Mouse (Mus musculus) common myeloid progenitor, adult 5-6 weeks (primary cell): ENCODE measurements around the gene Kcnh1. TPM values are rescaled to one million over a fixed set of nuclear protein-coding genes. Genes with fewer than 3 reads are reported as not detected.

Experiments used
- ATAC-seq: replicated peaks from 2 replicates; pipeline ENCODE4 v1.8.0; 2016; ENCODE audit warnings: low read depth, mild to moderate bottlenecking, moderate TSS enrichment, inconsistent platforms; ENCODE audit not compliant: poor library complexity, severe bottlenecking
- total RNA-seq: library from RNA; stranded (forward); fragments of 200-1000, 187-1606 nt; gene quantifications from 2 replicates; pipeline ENCODE4 v1.2.3, GENCODE M21; 2017

Gene Kcnh1
- total RNA-seq, 1 experiment from 2014 or later: not detected

DNA sequence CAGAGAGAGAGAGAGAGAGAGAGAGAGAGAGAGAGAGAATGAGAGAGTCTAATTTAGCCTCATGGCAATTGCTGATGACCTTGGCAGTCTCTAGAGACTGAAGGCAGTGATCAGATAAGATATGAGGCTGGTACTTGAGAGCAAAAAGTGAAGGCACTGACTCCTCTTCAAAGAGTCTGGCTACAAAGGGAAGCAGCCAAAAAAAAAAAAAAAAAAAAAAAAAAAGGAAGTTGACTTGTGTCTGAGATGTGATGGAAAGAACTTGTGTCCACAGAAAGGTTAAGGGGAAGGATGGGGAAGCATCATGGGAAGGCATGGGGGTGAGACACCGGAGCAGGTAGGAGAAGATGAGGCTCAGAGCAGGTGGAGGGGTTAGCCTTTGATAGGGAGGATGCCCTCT is 75.1 kb downstream of the Kcnh1 start:
- ATAC-seq: no peak

DNA sequence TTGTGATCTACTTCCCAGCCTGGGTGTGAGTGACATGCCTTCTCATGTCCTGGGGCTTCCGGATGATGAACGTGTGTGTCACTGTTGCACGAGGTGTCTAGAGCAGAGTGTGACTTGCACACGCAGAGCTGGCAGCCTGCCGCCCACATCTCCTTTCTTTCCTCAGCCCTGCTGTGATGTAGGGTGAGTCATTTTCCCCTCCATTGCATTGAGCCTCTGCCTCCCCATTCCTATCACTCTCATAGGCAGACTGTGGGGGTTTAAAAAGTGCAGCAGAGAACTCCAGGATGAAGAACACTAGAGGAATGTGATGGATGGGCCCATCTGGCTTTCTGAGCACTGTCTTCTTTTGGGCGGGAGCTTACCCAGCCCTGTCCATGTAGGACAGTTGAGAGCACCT is 76.4 kb downstream of the Kcnh1 start:
- no peak for ATAC-seq

DNA sequence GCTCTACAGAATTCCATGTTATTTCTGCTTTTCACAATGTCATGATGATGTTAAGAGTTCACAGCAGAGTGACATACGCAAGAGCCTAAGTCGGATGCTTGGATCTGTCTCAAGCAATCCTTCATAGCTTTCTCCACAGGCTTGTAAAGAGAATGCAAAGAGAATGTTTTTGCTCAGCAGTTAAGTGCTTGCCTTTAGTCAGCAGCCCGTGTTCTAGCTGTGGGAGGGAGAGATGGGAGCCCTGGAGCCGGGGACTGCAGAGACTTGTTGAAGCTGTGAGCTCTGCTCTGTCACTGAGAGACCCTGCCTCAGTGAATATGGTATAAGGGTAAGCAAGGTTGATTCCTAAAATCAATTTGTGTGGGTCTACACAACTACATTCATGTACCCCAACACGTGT is 78.3 kb downstream of the Kcnh1 start:
- no peak for ATAC-seq

DNA sequence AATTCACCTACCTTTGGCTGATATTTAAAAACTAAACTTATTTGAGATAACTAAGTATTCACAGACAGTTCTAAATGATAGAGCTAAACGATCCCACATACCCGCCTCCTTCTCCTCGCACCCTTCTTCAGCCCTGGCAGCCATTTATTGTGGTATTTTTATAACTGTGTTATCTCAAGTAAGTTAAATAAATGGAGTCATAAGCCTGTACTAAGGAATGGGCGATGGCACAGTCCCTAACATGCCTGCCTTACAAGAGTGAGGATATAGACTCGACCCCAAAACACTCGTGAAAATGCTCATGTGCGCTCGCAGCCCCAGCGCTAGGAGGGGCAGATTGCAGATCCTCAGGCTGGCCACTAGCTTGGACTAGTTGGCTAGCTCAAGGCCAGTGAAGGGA is 79.3 kb downstream of the Kcnh1 start:
- ATAC-seq: no peak

DNA sequence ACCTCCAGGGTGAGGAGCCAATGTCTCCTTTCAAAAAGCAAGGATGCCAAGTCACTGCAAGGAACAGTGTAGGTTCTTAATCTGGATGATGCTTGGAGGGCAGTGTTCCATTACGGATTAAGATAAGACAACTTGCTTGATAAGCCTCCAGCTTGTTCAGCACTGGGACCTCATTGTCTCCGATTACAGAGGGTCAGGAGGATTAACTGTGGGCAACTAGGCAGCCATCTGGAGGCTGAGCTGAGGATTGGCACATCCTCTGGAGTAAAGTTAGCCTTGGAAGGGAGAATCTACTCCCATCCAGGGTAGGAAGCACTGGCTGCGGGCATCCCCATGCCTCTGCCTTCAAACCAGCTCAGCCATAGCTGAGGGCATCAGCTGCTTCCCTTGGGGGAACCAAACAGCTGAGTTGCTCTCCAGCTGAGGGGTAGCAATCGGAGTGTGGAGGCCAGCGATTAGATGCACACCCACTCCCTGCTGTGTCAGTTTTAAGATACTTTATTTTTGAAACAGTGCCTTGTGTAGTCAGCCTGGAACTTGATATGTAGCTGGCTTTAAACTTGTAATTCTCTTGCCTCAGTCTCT is 87.3 kb downstream of the Kcnh1 start:
- no peak for ATAC-seq

DNA sequence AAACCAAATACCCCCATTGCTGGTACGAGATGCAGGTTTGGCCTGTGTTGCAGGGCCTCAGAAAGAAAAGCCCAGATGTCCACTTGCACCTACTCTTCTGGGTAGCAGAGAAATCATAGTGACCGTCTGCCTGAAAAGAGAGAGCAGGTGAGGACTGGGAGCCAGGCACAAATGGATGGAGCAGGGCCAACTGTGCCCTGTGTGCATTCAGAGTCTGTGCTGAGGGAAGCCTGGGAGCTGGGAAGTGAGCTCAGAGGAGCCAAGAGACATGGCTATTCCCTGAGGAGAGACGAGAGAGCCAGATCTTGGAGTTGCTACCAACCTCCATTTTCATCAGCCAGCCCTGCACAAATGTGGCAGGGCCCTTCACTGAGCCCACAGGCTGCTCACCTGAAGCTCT is 93.8 kb downstream of the Kcnh1 start:
- ATAC-seq: no peak

DNA sequence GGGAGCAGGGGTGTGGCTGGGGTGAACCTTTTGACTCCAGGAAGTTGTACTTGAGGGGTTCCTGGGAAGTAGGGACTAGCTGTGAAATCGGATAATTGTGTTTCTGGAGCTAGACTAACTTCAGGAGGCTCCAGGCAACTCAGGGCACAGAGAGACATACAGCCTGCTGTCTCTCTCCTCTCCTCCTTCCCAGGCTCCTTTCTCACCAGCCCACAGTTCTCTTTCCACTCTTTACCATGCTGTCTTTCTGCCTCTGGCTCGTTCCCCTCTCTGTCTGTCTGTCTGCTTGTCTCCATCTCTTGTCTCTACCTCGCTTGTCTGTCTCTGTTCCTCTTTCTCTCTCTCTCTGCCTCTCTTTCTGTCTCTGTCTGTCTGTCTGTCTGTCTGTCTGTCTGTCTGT is 94.4 kb downstream of the Kcnh1 start:
- no peak for ATAC-seq

DNA sequence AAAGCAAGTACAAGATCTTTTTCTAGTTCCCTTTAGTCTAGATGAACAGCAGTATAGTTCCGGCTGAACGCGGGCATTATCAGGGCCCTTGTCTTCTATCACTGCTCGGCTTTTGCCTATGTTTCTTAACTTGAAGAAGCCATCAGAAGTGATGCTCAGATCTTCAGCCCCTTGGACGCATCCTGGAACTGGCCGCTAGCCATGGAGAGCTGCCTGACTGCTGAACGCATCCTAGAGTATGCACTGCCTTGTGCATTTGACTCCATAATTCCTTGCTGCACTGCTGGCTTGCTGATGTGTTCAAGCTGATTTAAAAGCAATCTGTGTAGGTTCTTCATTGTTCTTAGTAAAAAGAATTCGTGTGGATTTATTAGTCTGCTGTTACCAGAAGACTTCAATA is 97.9 kb downstream of the Kcnh1 start:
- no peak for ATAC-seq

DNA sequence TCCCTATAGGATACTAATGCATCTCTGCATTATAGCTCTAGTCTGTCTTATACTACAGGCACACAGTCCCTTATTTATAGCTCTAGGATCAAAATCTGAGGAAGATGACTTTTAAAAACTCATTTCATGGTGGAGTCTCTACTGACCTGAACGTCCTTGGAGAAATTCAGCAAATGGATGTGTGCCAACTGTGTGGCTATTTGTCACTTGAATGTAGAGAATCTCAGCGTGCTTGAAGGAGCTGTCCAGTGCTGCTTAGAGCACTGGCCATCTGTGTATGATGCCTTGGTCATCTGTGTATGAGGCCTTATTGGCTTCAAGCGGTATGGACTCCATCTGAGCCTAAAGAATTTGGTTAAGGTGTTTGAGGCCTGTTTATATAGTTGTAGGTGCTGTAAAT is 100.7 kb downstream of the Kcnh1 start:
- no peak for ATAC-seq

DNA sequence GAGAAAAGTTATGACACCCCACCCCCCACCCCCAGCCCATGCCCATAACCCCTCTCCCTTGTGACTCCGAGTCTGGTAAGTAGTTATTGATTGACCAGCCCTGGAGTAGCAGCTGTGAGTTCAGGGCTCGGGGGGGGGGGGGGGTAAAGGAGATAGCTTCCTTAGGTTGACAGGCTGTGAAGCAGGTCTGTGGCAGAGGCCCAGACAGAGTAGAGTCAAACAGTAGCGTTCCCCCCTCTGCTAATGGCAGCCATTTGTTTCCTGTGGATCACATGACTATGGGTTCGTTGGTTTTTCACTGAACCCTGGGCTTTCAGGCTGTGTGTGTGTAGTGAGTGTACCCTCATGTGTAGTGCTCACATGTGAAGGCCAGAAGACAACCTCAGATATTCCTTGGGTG is 102.8 kb downstream of the Kcnh1 start:
- ATAC-seq: no peak

DNA sequence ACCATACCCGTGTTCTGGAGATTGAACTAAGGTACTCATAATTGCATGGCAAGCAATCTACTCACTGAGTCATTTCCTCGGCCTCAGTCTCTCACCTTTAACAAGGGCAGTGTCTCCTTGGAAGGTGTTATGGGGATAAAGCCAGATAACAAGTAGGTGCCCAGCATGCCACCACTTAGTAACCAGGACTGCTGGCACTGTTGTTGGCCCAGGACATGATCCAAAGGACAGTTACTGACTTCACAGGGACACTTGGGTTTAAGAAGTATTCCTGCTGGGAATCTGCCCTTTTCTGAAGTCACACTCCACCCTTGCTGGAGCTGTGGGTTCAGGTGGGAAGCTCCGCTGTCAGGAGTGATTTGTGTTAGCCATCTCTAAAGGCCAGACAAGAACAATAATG is 103.3 kb downstream of the Kcnh1 start:
- ATAC-seq: no peak

DNA sequence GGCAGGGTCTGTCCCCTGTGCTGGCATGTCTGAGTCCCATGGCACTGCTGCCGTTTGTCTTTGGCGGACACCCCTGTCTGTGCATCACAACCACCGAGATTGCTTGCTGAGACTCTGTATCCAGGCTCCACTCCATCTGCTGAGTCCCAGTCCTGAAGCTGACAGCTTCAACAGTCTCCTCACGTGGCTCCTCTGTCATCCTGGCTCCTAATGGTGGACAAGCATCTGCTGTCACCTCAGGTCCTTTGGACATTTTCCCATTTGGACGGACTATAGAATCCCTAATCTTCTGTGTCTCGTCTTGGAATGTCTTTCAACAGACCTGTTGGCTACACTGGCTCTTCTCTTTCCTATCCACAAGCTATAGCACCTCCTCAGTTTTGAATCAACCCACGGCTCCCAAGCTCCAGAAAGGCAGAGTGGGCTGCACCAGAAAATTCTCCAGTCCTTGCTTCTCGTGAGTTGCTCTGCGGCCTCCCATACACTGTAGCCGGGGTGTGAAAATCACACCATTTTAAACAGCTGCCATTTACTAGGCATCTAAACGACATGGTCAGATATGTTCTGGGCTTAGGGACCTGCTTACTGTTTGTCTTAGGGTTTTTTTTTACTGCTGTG is 104.8 kb downstream of the Kcnh1 start:
- ATAC-seq: no peak

DNA sequence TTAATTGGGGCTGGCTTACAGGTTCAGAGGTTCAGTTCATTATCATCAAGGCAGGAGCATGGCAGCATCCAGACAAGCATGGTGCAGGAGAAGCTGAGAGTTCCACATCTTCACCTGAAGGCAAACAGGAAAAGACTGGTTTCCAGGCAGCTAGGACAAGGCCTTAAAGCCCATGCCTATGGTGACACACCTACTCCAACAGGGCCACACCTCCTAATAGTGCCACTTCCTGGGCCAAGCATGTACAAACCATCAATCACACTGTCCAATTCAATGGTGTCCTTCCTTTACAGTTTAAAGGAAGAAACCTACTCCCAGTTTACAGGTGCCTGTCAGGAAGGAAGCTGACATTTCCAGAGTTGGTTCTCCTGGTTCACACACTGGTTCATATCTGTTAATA is 105.3 kb downstream of the Kcnh1 start:
- no peak for ATAC-seq

DNA sequence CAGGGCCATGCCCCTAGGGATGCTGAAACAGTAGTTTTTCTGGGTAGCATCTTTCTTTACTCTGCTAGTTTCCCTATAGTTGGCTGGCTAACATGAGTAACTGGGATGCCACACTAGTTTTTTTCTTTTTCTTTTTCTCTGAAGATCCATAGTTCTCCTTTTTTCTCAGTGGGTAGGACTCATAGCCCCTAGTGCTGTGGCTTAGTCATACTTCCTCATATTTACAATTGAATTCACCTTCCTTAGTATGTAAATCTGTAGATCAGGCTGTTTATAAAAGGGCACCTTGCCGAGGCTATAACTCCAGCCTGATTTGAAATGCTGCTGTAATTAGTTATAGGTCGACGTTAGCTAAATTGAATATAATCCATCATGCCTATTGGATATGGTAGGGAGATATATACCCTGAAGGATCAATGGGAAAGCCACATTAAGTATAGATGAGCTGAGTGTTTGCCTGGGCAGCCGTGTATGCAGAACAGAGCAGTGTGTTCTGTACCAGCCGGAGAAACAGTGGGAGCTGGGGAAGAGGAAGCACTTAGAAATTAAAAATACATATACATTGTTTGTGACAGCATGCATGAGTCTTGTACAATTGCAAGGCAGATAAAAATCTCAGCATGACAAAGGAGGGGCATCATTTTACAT is 107.0 kb downstream of the Kcnh1 start:
- peak; percentile 71 for ATAC-seq

DNA sequence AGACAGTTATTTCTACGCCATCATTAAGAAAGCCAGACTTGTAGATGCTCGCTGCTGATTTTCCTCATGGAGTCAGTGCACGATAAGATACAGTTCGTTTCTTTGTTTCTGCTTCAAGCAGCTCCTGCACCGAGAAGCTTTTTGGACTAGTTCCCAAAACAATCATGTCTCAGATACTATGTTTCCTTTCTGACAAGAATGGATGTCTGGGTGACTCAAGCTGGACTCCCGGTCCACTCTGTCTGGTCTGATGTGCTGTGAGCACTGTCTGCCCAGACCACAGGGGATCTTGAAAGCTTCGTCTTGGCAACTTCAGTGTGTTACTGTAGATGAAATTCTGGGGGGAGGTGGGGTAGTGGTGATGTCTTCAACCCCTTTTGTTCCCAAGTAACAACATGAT is 109.8 kb downstream of the Kcnh1 start:
- no peak for ATAC-seq

DNA sequence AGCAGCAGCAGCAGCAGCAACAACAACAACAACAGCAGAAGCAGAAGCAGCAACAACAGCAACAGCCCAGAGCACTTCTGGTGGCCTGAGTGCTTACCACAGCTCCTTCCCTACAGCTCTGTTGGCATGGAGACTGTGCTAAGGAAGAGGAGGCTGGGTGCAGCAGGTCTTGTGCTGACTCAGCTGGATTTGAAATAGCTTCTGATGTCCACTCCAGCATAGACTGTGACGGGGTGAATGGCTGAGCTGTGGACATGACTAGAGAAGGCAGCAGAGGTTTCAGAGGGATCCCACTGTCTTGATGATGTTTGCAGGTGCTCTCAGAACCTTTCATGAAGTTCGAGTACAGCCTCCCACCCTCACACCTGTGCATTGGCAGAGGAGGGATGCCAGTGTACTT is 113.0 kb downstream of the Kcnh1 start:
- ATAC-seq: no peak

DNA sequence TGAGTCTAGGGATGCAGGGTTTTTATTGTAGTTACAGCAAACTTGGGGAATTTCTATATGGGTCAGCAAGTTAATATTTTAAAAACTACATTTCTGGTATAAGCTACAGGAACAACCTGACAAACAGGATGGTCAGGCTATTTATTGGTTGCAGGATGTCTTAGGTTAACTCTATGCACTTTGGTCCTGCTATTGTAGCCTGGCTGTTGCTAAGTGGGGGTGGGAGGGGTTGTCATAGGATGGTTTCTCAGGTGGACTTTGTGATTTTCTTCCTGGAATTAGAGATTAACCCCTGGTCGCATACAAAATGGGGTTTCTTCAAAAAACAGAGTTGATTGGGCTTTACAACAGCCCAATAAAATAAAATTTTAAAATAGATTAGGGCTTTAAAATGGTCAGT is 114.6 kb downstream of the Kcnh1 start:
- ATAC-seq: no peak

DNA sequence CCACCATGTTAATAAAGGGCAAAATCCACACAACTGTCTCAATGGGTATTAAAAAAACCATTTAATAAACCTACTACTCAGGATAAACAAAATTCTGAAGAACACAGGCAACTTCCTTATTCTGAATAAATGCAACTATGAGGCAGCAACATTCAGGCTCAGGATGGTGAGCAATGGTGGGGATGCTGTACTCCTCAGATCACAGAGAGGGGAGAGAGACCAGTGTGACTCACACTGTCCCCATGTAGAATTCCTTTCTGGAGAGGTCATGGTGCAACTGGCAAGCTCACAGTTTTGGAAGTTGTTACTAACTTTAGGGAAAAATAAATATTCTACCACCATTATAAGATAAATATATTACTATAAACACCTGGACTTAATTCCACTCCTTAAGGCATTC is 116.5 kb downstream of the Kcnh1 start:
- no peak for ATAC-seq

DNA sequence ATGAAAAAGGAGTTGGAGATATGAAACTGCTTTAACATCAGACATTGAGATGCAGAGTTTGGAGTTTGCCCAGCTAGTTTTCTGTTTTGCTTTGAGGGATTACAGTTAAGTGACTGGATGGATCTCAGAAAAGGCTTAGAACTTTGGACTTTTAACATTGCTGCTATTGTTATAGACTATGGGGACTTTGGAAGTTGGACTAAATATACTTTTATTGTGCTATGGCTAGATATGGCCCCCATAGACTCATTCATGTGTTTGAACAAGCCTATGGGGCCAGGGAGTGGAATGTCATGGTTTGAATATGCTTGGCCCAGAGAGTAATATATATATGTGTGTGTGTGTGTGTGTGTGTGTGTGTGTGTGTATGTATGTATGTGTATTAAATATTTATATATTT is 120.7 kb downstream of the Kcnh1 start:
- no peak for ATAC-seq

DNA sequence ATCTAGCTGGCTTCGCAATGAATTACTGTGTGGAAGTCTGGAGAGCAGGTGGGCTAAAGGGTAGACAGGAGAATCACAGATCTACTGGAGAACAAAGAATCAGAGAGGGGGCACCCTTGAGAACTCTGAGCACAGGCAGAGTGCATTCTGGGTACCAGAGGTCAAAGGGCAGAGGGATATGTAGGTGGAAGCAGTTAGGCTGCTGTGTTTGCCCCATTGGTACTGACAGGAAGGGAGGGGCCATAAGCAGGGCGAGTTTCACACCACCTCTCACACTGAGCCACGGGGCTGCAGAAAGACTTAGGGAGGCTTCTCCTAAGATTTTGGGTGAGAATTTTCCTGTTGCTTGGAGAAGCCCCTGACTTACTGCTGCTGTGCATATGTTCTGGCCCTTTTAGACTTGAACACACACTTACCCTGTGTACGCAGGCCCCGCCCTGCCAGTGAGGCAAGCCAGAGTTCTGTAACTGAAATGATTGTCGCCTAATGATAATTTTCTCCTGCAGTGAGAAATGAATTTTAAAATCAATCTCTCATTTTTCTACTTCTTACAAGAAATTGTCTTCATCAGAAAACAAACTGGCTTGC is 121.4 kb downstream of the Kcnh1 start:
- no peak for ATAC-seq

DNA sequence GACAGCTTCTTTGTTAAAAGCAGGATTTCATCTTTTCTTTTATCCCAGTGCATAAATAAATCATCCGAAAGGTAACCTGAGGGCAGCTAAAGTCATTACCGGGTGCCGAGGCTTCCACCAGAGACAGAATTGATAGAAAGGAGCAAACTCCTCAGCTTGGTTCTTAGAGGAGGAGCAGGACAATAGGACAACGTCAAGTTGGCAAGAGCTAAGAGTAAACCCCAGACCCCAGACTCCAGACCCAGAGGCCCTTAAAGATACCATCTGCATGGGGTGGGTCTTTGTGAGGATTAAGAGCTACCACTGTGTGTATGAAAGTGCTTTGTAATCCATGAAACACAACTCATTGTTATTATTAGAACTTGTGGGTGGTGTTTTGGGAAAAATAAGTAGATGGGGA is 121.9 kb downstream of the Kcnh1 start:
- no peak for ATAC-seq

DNA sequence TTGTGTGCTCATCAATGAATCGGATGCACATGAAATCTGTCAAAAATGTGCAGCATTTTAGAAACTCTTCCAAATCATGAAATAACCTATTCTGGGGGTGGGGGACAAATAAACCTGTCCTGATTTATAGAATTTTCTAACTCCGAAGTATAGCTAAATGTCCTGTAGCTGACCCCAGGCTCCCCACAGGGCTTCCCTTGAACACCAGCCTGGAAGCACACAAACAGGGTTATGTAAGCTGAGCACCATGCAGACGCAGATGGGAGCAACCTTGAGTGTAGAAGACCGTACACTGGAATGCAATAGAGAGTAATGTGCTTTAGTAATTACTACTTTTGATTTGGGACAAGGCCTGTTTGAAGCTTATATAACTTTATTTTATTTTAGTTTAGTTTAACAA is 122.4 kb downstream of the Kcnh1 start:
- no peak for ATAC-seq
